ENCODE assay signal across 25 mouse cellular contexts in genomic region chr6:93983551-93983950, GRCm38 (mm10).
"Had no signal": no experiment of that assay in that cellular context is flagged by ENCODE, and none has a peak within 500 bp of the region (broad histone marks: within the 10 kb centered on the region; RNA-seq: fewer than 3 reads in every experiment).

No protein-coding gene starts in this region.

- H3K4me3 ChIP-seq: forebrain, embryonic 15.5 days; heart, adult 2 months; hindbrain, embryonic 13.5 days; hindbrain, embryonic 15.5 days; kidney, embryonic 15.5 days; limb, embryonic 13.5 days; limb, embryonic 15.5 days; liver, embryonic 12.5 days had no signal

- H3K9me3 ChIP-seq: forebrain, embryonic 15.5 days; hindbrain, embryonic 13.5 days; hindbrain, embryonic 15.5 days; kidney, embryonic 15.5 days; limb, embryonic 13.5 days; limb, embryonic 15.5 days; liver, embryonic 12.5 days had no signal

- ATAC-seq: forebrain, embryonic 15.5 days; forebrain, postnatal 0 days; hindbrain, postnatal 0 days; intestine, embryonic 16.5 days; liver, embryonic 12.5 days had no signal

- DNase-seq: forebrain, postnatal 0 days; gastrocnemius, postnatal 14 days; gastrocnemius, postnatal 36 days; heart, adult 2 months; heart, postnatal 14 days; kidney, adult 11 months; kidney, adult 2 months; kidney, adult 9 months; kidney, postnatal 14 days; kidney, postnatal 36 days; layer of hippocampus, adult 9-11 months; layer of hippocampus, postnatal 36 days; left cerebral cortex, postnatal 4 days; lung, adult 18-20 months had no signal

- H3K4me1 ChIP-seq: limb, embryonic 15.5 days had no signal

- H3K27me3 ChIP-seq: forebrain, embryonic 15.5 days; hindbrain, embryonic 13.5 days; hindbrain, embryonic 15.5 days; kidney, embryonic 15.5 days; limb, embryonic 13.5 days; limb, embryonic 15.5 days; liver, embryonic 12.5 days had no signal

- H3K27ac ChIP-seq: forebrain, embryonic 15.5 days; heart, adult 2 months; hindbrain, embryonic 13.5 days; hindbrain, embryonic 15.5 days; hindbrain, postnatal 0 days; kidney, embryonic 15.5 days; kidney, postnatal 0 days; limb, embryonic 13.5 days; limb, embryonic 15.5 days; liver, embryonic 12.5 days; liver, embryonic 14.5 days had no signal

- H3K4me2 ChIP-seq: forebrain, embryonic 15.5 days; hindbrain, embryonic 13.5 days; hindbrain, embryonic 15.5 days; kidney, embryonic 15.5 days; limb, embryonic 13.5 days; limb, embryonic 15.5 days; liver, embryonic 12.5 days had no signal

- H3K9ac ChIP-seq: forebrain, embryonic 15.5 days; forebrain, postnatal 0 days; hindbrain, embryonic 13.5 days; hindbrain, embryonic 15.5 days; kidney, embryonic 15.5 days; limb, embryonic 13.5 days; limb, embryonic 15.5 days; liver, embryonic 12.5 days; liver, embryonic 14.5 days had no signal

- H3K36me3 ChIP-seq: forebrain, embryonic 15.5 days; hindbrain, embryonic 13.5 days; hindbrain, embryonic 15.5 days; kidney, embryonic 15.5 days; limb, embryonic 13.5 days; limb, embryonic 15.5 days; liver, embryonic 12.5 days had no signal
